In genomic region chr8:90882088-90882691, GRCm38 (mm10) we compare ENCODE assay signal across 19 mouse cellular contexts. TPM values are rescaled to one million over a fixed set of nuclear protein-coding genes. Genes with fewer than 3 reads are reported as not detected.
DNase-seq lines count a peak whose midpoint lies in the region; TF ChIP-seq lines count a peak whose summit lies in the region.
"Had no signal": no experiment of that assay in that cellular context is flagged by ENCODE, and none has a peak within 500 bp of the region (broad histone marks: within the 10 kb centered on the region; RNA-seq: fewer than 3 reads in every experiment).

No protein-coding gene starts in this region.

- TF ChIP-seq CTCF in E14TG2a.4 (conservative IDR thresholded peaks at IDR 0.05; ENCODE audit: low read length), result no peak
- TF ChIP-seq CTCF in ES-Bruce4 (IDR thresholded peaks at IDR 0.05; ENCODE audit: low read depth, low read length), result no peak

- peak overlapping the region; percentile 14 for H3K27ac ChIP-seq in ES-Bruce4 (ENCODE audit: insufficient read depth, low read length)
- H3K27ac ChIP-seq: embryonic facial prominence, embryonic 15.5 days; forebrain, embryonic 15.5 days; hindbrain, embryonic 10.5 days; intestine, embryonic 15.5 days had no signal

- no peaks in the 10 kb centered on the region for H3K36me3 ChIP-seq in E14TG2a.4 (ENCODE audit: insufficient read depth, low read length)
- no peaks in the 10 kb centered on the region for H3K36me3 ChIP-seq in ES-Bruce4 (ENCODE audit: control insufficient read depth, insufficient read depth, low read length, poor library complexity, severe bottlenecking)
- H3K36me3 ChIP-seq: embryonic facial prominence, embryonic 15.5 days; forebrain, embryonic 15.5 days; heart, embryonic 12.5 days; hindbrain, embryonic 10.5 days; intestine, embryonic 15.5 days had no signal

- no peak for TF ChIP-seq EP300 in ES-Bruce4 (IDR thresholded peaks at IDR 0.05; ENCODE audit: insufficient read depth, low read depth, low read length)

- peak overlapping the region; percentile 44 for H3K9ac ChIP-seq in ES-Bruce4 (ENCODE audit: low read depth, poor library complexity, severe bottlenecking)
- H3K9ac ChIP-seq: embryonic facial prominence, embryonic 15.5 days; forebrain, embryonic 15.5 days; heart, embryonic 12.5 days; intestine, embryonic 15.5 days had no signal

- H3K4me1 ChIP-seq in E14TG2a.4 (replicated peaks; ENCODE audit: low read depth, low read length) (peaks cover 70% of the 10 kb centered on the region), ES-Bruce4 (ENCODE audit: control insufficient read depth, insufficient read depth, low read length) (peaks cover 2% of the 10 kb centered on the region)

- peak; percentile 57 for DNase-seq in left cerebral cortex, postnatal 4 days
- DNase-seq in left cerebral cortex, postnatal 36 days (ENCODE audit: low spot score in 2 of 2), result no peak
- peak; percentile 97 for DNase-seq in gonadal fat pad, adult 2 months (ENCODE audit: low read depth)
- DNase-seq in thymus, postnatal 25 days, result no peak
- DNase-seq: adrenal gland, adult 2 months; adrenal gland, postnatal 25 days; cerebellum, adult 18-20 months; cerebellum, adult 9-11 months; embryo, embryonic 11 days; gastrocnemius, postnatal 36 days had no signal

- H3K9me3 ChIP-seq in E14TG2a.4 (ENCODE audit: low read length), result no peaks in the 10 kb centered on the region
- H3K9me3 ChIP-seq in ES-Bruce4 (replicated peaks; ENCODE audit: control insufficient read depth, insufficient read depth, low read length, poor library complexity, severe bottlenecking), result no peaks in the 10 kb centered on the region
- H3K9me3 ChIP-seq: embryonic facial prominence, embryonic 15.5 days; forebrain, embryonic 15.5 days; heart, embryonic 12.5 days; hindbrain, embryonic 10.5 days; intestine, embryonic 15.5 days had no signal

- no peaks in the 10 kb centered on the region for H3K27me3 ChIP-seq in E14TG2a.4 (ENCODE audit: insufficient read depth, low read length)
- 0 out of 2 replicates have a peak, but pooled peaks cover 2% of the 10 kb centered on the region for H3K27me3 ChIP-seq in ES-Bruce4 (ENCODE audit: control insufficient read depth, insufficient read depth, low read length, poor library complexity, severe bottlenecking)
- H3K27me3 ChIP-seq: embryonic facial prominence, embryonic 15.5 days; forebrain, embryonic 15.5 days; heart, embryonic 12.5 days; intestine, embryonic 15.5 days; Patski had no signal

- intact Hi-C loops in left cerebral cortex, postnatal 4 days (cut with DNase I), result no loop called here
- intact Hi-C loops in left cerebral cortex, postnatal 36 days (cut with DNase I), result no loop called here

- TF ChIP-seq POLR2A in ES-Bruce4 (IDR thresholded peaks at IDR 0.05; ENCODE audit: insufficient read depth, low read length), result no peak

- H3K4me3 ChIP-seq in E14TG2a.4 (replicated peaks; ENCODE audit: low read length) (peak overlapping the region; percentile 43), ES-Bruce4 (ENCODE audit: low read depth, low read length) (no peak overlapping the region)
- H3K4me3 ChIP-seq: embryonic facial prominence, embryonic 15.5 days; erythroblast, embryonic 14.5 days; forebrain, embryonic 15.5 days; heart, embryonic 12.5 days; hindbrain, embryonic 10.5 days; intestine, embryonic 15.5 days had no signal

RNA-seq across cellular contexts. Expression of gene Chd9, which starts 54.0 kb away (rescaled TPM):
- 10 to 100 TPM; 83.3 to 85.0 TPM for total RNA-seq in left cerebral cortex, postnatal 4 days (2021)
- total RNA-seq in left cerebral cortex, postnatal 36 days (2021), result 100 to 1,000 TPM; 183 to 217 TPM
- 67.7 and 71.6 TPM in 2 replicates for polyA plus RNA-seq in ES-Bruce4 (2011; ENCODE audit: insufficient read depth, insufficient read length, low read depth, missing spikeins)
- polyA plus RNA-seq in gonadal fat pad, adult 2 months (2012; rRNA removed), result 2,387 and 2,859 TPM in 2 replicates

Comparison
In these comparisons a context has a peak if more than half of its experiments do, and no peak if none do; other contexts are left out.
1. DNase-seq: peak in left cerebral cortex, postnatal 4 days (single experiment) and gonadal fat pad, adult 2 months (single experiment); none in left cerebral cortex, postnatal 36 days (0 of 2) and thymus, postnatal 25 days (single experiment).